Comparison of ENCODE assay signal across 32 mouse cellular contexts in the genomic region with DNA sequence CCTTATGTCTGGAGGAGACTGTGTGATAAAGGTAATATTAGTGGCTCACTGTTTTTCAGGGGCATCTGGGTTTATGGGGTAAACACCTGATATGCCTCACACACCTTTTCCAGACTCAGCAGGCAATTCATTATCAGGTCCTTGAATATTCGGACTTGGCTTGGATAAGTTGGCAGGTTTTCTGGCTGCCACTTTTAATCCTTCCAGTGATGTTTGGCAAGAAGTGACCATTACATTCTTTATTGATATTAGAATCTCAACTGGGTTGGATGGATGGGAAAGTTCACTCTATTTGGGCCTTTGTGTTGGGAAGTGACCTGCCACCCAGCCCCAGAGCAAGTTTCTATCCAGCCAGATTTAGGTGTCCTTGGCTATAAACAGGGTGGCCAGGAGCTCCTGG.
"Had no signal": no experiment of that assay in that cellular context is flagged by ENCODE, and none has a peak within 500 bp of the region (broad histone marks: within the 10 kb centered on the region; RNA-seq: fewer than 3 reads in every experiment).

No protein-coding gene starts in this region.

- ATAC-seq: liver, embryonic 12.5 days; lung, postnatal 0 days; midbrain, embryonic 13.5 days; midbrain, embryonic 15.5 days; midbrain, embryonic 16.5 days had no signal

- H3K9ac ChIP-seq: limb, embryonic 12.5 days; limb, embryonic 13.5 days; limb, embryonic 15.5 days; liver, embryonic 12.5 days; liver, embryonic 13.5 days; liver, embryonic 14.5 days; liver, embryonic 15.5 days; lung, embryonic 14.5 days; lung, embryonic 15.5 days; midbrain, embryonic 12.5 days; midbrain, embryonic 13.5 days; midbrain, embryonic 15.5 days; neural tube, embryonic 12.5 days; neural tube, embryonic 13.5 days had no signal

- H3K4me1 ChIP-seq: limb, embryonic 10.5 days; limb, embryonic 12.5 days; limb, embryonic 13.5 days; limb, embryonic 15.5 days; liver, embryonic 12.5 days; liver, embryonic 13.5 days; liver, embryonic 15.5 days; lung, embryonic 15.5 days; midbrain, embryonic 10.5 days; midbrain, embryonic 12.5 days; midbrain, embryonic 13.5 days; midbrain, embryonic 15.5 days; neural tube, embryonic 12.5 days; neural tube, embryonic 13.5 days had no signal

- H3K4me3 ChIP-seq: limb, embryonic 10.5 days; limb, embryonic 12.5 days; limb, embryonic 13.5 days; limb, embryonic 15.5 days; liver, embryonic 12.5 days; liver, embryonic 13.5 days; liver, embryonic 15.5 days; lung, embryonic 15.5 days; megakaryocyte, embryonic 14.5 days; midbrain, embryonic 10.5 days; midbrain, embryonic 12.5 days; midbrain, embryonic 13.5 days; midbrain, embryonic 15.5 days; myocyte; neural tube, embryonic 12.5 days; neural tube, embryonic 13.5 days had no signal

- H3K27me3 ChIP-seq: limb, embryonic 12.5 days; limb, embryonic 13.5 days; limb, embryonic 15.5 days; liver, embryonic 12.5 days; liver, embryonic 13.5 days; liver, embryonic 15.5 days; lung, embryonic 15.5 days; megakaryocyte, embryonic 14.5 days; midbrain, embryonic 12.5 days; midbrain, embryonic 13.5 days; midbrain, embryonic 15.5 days; neural tube, embryonic 12.5 days; neural tube, embryonic 13.5 days had no signal

- DNase-seq: left cerebral cortex, postnatal 4 days; liver; liver, embryonic 13.5 days; lung, adult 18-20 months; lung, adult 2 months; lung, embryonic 14.5 days; lung, postnatal 10 days; lung, postnatal 14 days; lung, postnatal 36 days; lung, postnatal 4 days; midbrain, embryonic 14.5 days had no signal

- H3K4me2 ChIP-seq: limb, embryonic 12.5 days; limb, embryonic 13.5 days; limb, embryonic 15.5 days; liver, embryonic 11.5 days; liver, embryonic 12.5 days; liver, embryonic 13.5 days; liver, embryonic 15.5 days; lung, embryonic 14.5 days; lung, embryonic 15.5 days; midbrain, embryonic 11.5 days; midbrain, embryonic 12.5 days; midbrain, embryonic 13.5 days; midbrain, embryonic 15.5 days; neural tube, embryonic 12.5 days; neural tube, embryonic 13.5 days had no signal

- H3K27ac ChIP-seq: limb, embryonic 10.5 days; limb, embryonic 12.5 days; limb, embryonic 13.5 days; limb, embryonic 15.5 days; liver, embryonic 12.5 days; liver, embryonic 13.5 days; liver, embryonic 14.5 days; liver, embryonic 15.5 days; lung, embryonic 15.5 days; macrophage; midbrain, embryonic 10.5 days; midbrain, embryonic 12.5 days; midbrain, embryonic 13.5 days; midbrain, embryonic 15.5 days; neural tube, embryonic 12.5 days; neural tube, embryonic 13.5 days had no signal
